Mouse (Mus musculus) gastrocnemius, adult 8-10 months (tissue): Measurements from ENCODE around the gene Tnrc6b. TPM values are rescaled to one million over a fixed set of nuclear protein-coding genes. Genes with fewer than 3 reads are reported as not detected.
"Not testable (repeated sequence)": the region's sequence is repeated elsewhere in the genome, so short reads cannot be mapped to it uniquely, and the experiment has no call there.

Experiments
- DNase-seq, 2 experiments: peaks; one replicate each; pipeline ENCODE4 v3.0.0; 2022; ENCODE audit warnings: low spot score in 2 of 2
- total RNA-seq, 4 experiments: library from RNA; stranded (reverse); gene quantifications; 2 replicates each; pipeline ENCODE4 v1.2.4; 2022

Tnrc6b gene
- total RNA-seq, 4 experiments from 2014 or later = 46.5 to 53.7 (median 48.9) TPM

DNA sequence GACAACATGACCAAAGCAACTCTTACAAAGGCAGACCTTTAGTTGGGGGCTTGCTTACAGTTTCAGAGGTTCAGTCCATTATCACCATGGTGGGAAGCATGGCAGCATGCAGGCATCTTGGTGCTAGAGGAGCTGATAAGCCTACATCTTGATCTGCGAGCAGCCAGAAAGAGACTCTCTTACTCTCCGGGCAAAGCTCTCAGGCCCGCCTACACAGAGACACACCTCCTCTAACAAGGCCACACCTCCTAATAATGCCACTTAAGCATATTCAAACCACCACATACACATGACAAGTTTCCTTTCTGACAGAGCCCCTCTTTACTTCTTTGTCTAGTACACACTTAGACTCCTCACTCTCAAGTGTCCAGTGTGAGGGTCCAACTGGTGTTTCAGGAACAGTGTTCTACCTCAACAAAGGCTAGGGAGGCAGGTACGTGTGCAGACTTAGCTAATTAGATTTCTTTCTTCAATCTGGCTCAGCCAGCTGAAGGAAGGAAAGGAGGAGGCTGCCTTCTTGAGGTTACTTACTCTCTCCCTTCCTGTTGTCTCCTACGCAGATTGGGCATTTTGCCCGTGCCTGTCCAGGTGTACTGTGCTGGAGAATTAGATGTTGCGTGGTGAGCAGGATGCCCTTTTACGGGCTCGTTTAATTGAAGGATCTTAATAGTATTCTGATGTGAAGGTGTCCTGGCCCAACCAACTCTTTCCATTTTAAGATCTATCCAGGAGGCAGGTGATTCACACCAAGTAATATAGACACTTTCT is 128.7 kb downstream of the Tnrc6b start:
- DNase-seq = no peak

DNA sequence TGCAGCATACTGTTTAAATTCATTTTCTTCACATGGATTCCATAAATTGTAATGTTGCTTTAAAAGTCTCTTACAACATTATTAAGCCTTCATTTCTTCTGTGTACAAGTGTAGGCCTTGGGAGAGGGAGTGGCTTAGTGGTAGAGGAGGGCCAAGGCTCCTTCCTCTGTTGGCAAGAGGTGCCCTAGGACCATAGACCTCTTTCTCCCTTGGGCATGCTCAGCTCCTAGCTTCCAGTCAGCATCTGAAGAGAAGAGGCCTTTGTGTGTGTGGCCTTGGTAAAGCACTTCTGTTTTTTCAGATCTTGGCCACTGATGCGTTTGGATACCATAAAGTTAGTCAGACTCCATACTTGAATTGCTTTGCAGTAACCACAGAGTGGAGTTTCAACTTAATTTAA is 133.1 kb downstream of the Tnrc6b start:
- DNase-seq = no peak

GRCm38 (mm10) chr15:80844926-80845325 is 133.8 kb downstream of the Tnrc6b start:
- DNase-seq = no peak

GRCm38 (mm10) chr15:80850004-80850403 is 138.9 kb downstream of the Tnrc6b start:
- no peak for DNase-seq

DNA sequence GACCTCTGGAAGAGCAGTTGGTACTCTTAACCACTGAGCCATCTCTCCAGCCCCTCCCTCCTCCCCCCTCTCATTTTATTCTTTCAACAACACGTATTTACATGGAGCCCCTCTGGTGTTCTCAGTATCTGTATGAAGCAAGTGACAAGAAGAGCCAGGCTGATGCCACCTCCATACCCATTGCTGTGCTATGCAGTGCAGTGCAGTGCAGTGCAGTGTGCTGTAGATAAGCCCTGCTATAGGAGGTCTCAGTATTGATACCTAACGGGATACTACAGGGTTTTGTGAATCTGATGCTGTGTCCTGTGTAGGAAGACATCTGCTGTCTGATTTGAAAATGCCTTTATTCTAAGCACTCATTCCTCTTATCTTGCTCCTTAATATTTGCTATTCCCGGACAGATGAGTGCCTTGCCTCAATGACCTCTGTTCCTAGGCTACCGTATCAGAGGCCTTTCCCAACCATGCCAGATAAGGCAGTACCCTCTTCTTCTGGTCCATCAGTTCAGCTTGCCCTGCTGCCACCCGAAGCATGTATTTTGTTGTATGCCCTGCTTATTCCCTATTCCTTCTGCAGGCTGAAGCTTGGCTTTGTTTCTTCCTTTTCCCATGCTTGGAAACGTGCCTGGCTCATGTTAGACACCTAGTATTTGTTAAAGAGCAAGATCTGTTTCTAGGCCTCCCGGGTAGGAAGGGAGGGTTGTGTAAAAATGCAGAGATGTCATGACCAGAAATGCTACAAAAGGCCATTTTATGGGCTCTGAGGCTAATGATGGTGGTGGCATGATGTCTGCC is 139.8 kb downstream of the Tnrc6b start:
- DNase-seq = no peak

DNA sequence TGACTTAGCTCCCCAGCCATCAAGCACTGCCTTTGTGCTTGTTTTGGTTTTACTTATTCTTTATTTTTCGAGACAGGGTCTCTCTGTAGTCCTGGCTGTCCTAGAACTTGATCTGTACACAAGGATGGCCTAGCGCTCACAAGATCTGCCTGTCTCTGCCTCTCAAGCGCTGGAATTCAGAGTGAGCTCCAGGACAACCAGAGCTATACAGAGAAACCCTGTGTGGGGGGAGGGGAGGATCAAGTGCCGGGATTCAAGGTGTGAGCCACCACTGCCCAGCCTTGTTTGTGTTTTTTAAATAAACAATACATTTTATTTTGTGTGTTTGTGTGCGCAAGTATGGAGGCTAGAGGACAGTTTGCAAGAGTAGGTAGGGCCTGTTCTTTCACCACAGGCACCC is 141.0 kb downstream of the Tnrc6b start:
- no peak for DNase-seq

GRCm38 (mm10) chr15:80852527-80852926 is 141.4 kb downstream of the Tnrc6b start:
- DNase-seq = not testable (repeated sequence)

- no peak for DNase-seq
Observed at GRCm38 (mm10) chr15:80859366-80859765, 148.3 kb downstream of the Tnrc6b start.

- no peak for DNase-seq
Observed at GRCm38 (mm10) chr15:80861302-80861701, 150.2 kb downstream of the Tnrc6b start.

DNA sequence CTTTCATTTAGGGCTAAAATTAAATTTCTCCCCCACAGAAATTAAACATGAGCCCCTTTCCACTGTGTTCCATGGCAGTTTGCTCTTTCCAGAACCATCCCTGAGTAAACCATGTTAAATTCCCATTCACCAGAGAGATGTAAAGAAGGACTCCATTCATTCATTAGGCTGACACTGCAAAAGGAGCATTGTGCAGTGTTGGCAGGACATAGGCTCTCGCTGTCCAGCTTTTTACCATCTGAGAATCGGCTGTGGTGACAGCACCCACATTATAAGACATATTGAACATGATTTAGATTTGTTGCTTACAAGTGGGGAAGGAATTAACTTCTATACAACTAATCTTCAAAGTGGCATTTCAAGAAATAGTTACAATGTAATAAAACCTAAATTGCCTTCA is 150.9 kb downstream of the Tnrc6b start:
- DNase-seq = no peak

GRCm38 (mm10) chr15:80868603-80869002 is 157.5 kb downstream of the Tnrc6b start:
- not testable (repeated sequence) for DNase-seq

GRCm38 (mm10) chr15:80874726-80875125 is 163.6 kb downstream of the Tnrc6b start:
- DNase-seq = no peak

DNA sequence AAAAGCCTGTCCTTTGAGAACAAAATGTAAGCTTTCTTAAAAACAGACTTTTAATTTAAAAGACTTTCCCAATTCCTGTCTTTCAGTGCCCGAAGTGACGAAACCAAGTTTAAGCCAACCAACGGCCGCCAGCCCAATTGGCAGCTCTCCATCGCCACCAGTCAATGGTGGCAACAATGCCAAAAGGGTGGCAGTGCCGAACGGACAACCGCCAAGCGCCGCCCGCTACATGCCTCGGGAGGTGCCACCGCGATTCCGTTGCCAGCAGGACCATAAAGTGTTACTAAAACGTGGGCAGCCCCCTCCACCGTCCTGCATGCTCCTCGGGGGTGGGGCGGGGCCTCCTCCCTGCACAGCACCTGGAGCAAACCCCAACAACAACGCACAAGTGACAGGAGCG is 165.1 kb downstream of the Tnrc6b start:
- no peak for DNase-seq

DNA sequence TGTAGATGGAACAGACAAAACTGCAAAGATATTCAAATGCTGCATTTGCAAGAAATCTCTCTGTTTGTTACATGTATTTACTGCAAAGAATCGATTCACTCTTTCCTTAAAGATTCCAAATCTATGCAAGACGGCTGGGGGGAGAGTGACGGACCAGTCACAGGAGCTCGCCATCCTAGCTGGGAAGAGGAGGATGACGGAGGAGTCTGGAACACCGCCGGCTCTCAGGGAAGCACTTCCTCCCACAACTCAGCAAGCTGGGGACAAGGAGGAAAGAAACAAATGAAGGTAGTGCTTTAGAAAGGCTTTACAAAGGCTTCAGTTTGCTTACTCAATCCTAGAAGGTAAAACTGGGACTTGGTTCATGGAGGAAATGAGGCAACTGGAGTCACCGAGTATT is 173.0 kb downstream of the Tnrc6b start:
- DNase-seq = no peak

DNA sequence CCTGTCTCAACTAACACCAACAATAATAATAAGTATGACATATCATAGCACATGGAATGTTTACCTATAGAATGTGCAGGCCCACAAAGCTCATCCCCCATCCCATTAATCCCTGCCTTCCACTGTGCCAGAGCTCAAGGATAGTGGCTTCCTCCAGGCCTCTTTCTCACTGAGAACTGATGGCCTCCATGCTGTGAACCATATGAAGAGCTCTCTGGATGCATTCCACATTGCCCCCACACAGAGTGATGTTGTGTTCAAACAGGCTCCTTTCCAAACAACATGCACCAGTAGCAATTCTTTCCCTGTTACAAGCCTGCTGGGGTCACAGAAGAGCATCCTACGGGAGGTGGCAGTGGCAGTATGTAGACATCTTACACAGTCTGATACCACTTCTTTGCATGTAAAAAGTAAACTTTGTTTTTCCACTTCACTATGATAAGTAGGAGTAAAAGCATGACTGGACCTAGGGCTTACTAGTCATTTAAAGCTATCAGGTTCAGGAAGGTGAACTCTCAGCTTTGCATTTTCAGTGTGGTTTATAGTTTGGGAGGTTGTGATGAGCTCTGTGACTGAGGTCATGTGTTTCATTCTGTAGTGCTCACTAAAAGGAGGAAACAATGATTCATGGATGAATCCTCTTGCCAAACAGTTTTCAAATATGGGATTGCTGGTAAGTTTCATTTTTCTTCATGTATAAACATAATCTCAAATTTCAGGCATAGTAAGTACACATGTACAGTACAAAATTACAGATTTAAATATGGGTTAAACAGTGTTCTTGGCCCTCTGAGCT is 175.4 kb downstream of the Tnrc6b start:
- no peak for DNase-seq

GRCm38 (mm10) chr15:80892341-80892740 is 181.2 kb downstream of the Tnrc6b start:
- no peak for DNase-seq

DNA sequence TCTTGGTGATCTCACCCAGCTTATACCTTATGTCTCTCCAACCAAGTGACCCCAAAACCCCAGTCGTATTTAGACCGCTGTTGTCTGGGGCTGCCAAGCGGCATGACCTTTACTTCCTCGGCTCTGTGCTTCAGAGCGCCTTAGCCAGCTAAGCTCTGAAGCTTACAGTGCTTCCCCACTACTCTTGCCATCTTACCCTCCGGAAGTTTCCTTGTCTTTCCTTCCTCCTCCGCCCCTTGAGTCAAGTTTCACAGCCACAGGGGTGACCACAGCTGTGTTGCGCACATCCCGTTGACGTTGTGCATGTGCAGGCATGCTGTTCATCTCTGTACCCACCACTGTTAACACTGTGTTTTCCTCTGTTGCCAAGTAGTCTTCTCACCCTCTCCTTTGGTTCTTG is 185.6 kb downstream of the Tnrc6b start:
- DNase-seq = no peak

- DNase-seq = no peak
Observed at GRCm38 (mm10) chr15:80897911-80898310, 186.8 kb downstream of the Tnrc6b start.

DNA sequence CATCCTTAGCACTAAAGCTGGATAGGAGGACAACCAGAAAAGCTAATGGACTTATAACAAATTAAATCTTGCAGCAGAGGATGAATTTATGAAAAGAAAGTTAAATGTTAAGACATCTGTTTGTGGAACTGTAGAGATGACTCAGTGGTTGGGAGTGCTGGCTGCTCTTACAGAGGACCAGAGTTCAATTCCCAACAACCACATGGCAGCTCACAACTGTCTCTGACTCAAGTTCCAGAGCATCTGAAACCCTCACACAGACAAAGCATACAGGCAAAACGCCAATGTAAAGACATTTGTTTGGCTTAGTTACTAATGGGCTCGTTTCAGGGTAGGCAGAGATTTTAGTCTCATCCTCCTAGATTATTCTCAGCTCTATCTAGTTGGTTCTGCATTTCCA is 188.7 kb downstream of the Tnrc6b start:
- DNase-seq = no peak

DNA sequence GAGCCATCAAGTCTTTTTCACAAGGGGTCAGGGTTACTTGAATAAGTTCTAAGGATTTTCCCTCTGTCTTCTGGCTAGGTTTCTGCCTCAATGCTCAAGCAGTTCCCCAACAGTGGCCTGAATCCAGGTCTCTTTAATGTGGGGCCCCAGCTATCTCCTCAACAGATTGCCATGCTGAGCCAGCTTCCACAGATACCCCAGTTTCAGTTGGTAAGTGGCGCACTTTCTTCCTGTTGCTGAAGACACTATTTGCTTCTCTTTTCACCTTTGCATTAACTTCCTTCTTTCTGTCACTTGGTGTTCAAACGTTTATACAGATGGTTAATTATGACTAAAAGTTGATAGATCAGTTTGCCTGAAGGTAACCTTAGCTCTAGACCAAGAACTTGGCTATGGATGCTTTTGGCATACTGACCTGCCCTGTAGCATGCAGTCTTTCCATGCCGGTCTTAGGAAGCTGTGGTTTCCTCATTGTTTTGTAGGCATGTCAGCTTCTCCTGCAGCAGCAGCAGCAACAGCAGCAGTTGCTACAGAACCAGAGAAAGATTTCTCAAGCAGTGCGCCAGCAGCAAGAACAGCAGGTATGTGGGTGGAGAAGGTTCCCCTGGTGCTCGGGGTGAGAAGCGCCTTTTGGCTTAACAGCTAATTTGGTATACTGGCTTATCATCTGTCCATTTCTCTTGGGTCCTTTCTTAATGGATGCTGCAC is 190.8 kb downstream of the Tnrc6b start:
- no peak for DNase-seq

DNA sequence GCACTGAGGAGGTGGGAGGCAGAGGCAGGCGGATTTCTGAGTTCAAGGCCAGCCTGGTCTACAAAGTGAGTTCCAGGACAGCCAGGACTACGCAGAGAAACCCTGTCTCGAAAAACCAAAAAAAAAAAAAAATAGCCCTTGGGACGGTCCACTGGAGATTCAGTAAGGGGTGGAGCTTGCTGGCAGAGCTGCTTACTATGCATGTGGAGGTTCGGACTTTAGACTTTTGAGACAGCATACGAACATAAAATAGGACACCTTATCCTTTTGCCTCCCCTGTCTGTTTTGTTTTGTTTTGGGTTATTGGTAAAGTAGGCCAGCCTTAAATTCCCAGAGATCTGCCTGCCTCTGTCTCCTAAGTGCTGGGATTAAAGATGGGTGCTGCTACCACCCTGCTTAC is 193.7 kb downstream of the Tnrc6b start:
- DNase-seq = not testable (repeated sequence)
